Mouse (Mus musculus) lung, embryonic 14.5 days (tissue): ENCODE measurements around the gene Zc2hc1b. TPM values are rescaled to one million over a fixed set of nuclear protein-coding genes. Genes with fewer than 3 reads are reported as not detected.
A peak's percentile ranks its signal among the peaks of the same experiment; 100 is the strongest.
"Not testable (repeated sequence)": the region's sequence is repeated elsewhere in the genome, so short reads cannot be mapped to it uniquely, and the experiment has no call there.

Experiments
- ATAC-seq: fragments of 200-750 bp; cut with Nextera tagmentation; 2 replicates; pipeline ENCODE4 v1.8.0; 2017; ENCODE audit warnings: mild to moderate bottlenecking, moderate TSS enrichment, moderate library complexity; ENCODE audit not compliant: insufficient read depth
- DNase-seq: peaks from one replicate; pipeline ENCODE4 v3.0.0-alpha.2; 2015
- H3K27ac ChIP-seq: fragments of 300-500 bp; sonication (generic); 2 replicates; pipeline ENCODE4 v1.5.1; 2014; ENCODE audit warnings: low read depth, mild to moderate bottlenecking, moderate library complexity
- H3K27me3 ChIP-seq: fragments of 300-500 bp; sonication (generic); 2 replicates; pipeline ENCODE4 v1.6.1; 2014; ENCODE audit warnings: low read length, control low read depth; ENCODE audit not compliant: insufficient read depth
- H3K36me3 ChIP-seq: fragments of 300-500 bp; sonication (generic); 2 replicates; pipeline ENCODE4 v1.6.1; 2014; ENCODE audit warnings: control low read depth; ENCODE audit not compliant: insufficient read depth
- H3K4me1 ChIP-seq: fragments of 300-500 bp; sonication (generic); 2 replicates; pipeline ENCODE4 v1.6.1; 2014; ENCODE audit warnings: antibody characterized with exemption, control low read depth; ENCODE audit not compliant: insufficient read depth
- H3K4me2 ChIP-seq: fragments of 300-500 bp; sonication (generic); 2 replicates; pipeline ENCODE4 v1.6.1; 2014; ENCODE audit warnings: mild to moderate bottlenecking
- H3K4me3 ChIP-seq: fragments of 300-500 bp; sonication (generic); 2 replicates; pipeline ENCODE4 v1.5.1; 2014; ENCODE audit warnings: low read depth, low read length
- H3K9ac ChIP-seq: fragments of 300-500 bp; sonication (generic); 2 replicates; pipeline ENCODE4 v1.6.1; 2014
- H3K9me3 ChIP-seq: fragments of 300-500 bp; sonication (generic); 2 replicates; pipeline ENCODE4 v1.6.1; 2016; ENCODE audit warnings: low read depth, low read length, control low read depth
- CTCF ChIP-seq: IDR thresholded peaks from 2 replicates; pipeline ENCODE4 v1.5.1; 2016; ENCODE audit warnings: antibody characterized with exemption, low read depth
- whole genome bisulfite sequencing: fragments of 180-500 bp; shearing (Covaris S2); extraction: QIAGEN DNeasy Blood & Tissue Kit; methylation state at CpG from one replicate; pipeline ENCODE4 v1.1.7; 2014; 5-methylcytosine and 5-hydroxymethylcytosine counted together
- polyA plus RNA-seq: library from polyadenylated mRNA; unstranded; fragments of >200 nt; fragmentation: Nextera tagmentation; extraction: Ambion mirVana; gene quantifications from 2 replicates; pipeline ENCODE4 v1.2.1, GENCODE M21; 2014

The Zc2hc1b gene
- polyA plus RNA-seq, 1 experiment from 2014 or later = not detected

GRCm38 (mm10) chr10:13209930-13210637, 32.3 kb upstream of the Zc2hc1b start:
- Histone ChIP-seq H3K4me2 (no peak overlapping the region), H3K27me3 (no peaks in the 10 kb centered on the region), H3K4me1 (peaks cover 29% of the 10 kb centered on the region), H3K27ac (peak overlapping the region; percentile 69), H3K36me3 (0 out of 2 replicates have a peak, but pooled peaks cover 4% of the 10 kb centered on the region), H3K9me3 (no peaks in the 10 kb centered on the region), H3K9ac (no peak overlapping the region), H3K4me3 (no peak overlapping the region)
- no peak for TF ChIP-seq CTCF
- ATAC-seq (peak; percentile 91), DNase-seq (peak; percentile 83)
- WGBS = 15% methylated on average over 8 of the region's 8 CpGs

GRCm38 (mm10) chr10:13209506-13209905, 31.7 kb upstream of the Zc2hc1b start:
- H3K27ac ChIP-seq = peak overlapping the region; percentile 61; the same call in 1 of the 2 replicates

GRCm38 (mm10) chr10:13209061-13209460, 31.2 kb upstream of the Zc2hc1b start:
- Histone ChIP-seq H3K9ac (no peak overlapping the region), H3K9me3 (no peaks in the 10 kb centered on the region), H3K4me2 (no peak overlapping the region), H3K36me3 (0 out of 2 replicates have a peak, but pooled peaks cover 1% of the 10 kb centered on the region), H3K27me3 (no peaks in the 10 kb centered on the region), H3K4me3 (no peak overlapping the region), H3K4me1 (peaks cover 25% of the 10 kb centered on the region), H3K27ac (peak overlapping the region; percentile 61; the same call in 1 of the 2 replicates)
- ATAC-seq (no peak), DNase-seq (no peak)
- 73% methylated on average over 4 of the region's 4 CpGs for WGBS
- TF ChIP-seq CTCF = no peak

More at GRCm38 (mm10) chr10:13209506-13209905, 31.7 kb upstream of the Zc2hc1b start:
- Histone ChIP-seq H3K9me3 (no peaks in the 10 kb centered on the region), H3K9ac (no peak overlapping the region), H3K4me3 (no peak overlapping the region), H3K4me1 (peaks cover 29% of the 10 kb centered on the region), H3K4me2 (no peak overlapping the region), H3K36me3 (0 out of 2 replicates have a peak, but pooled peaks cover 4% of the 10 kb centered on the region), H3K27me3 (no peaks in the 10 kb centered on the region)
- no peak for TF ChIP-seq CTCF
- 41% methylated on average over 3 of the region's 3 CpGs for WGBS
- no peak for ATAC-seq
- DNase-seq = peak; percentile 51

GRCm38 (mm10) chr10:13201741-13202293, 24.0 kb upstream of the Zc2hc1b start:
- 80% methylated on average over 6 of the region's 6 CpGs for WGBS
- no peak overlapping the region for H3K4me3 ChIP-seq
- H3K9ac ChIP-seq = no peak overlapping the region
- DNase-seq (no peak), ATAC-seq (no peak)
- no peaks in the 10 kb centered on the region for H3K27me3 ChIP-seq
- no peaks in the 10 kb centered on the region for H3K36me3 ChIP-seq
- H3K27ac ChIP-seq = no peak overlapping the region
- H3K4me1 ChIP-seq = no peaks in the 10 kb centered on the region
- TF ChIP-seq CTCF = no peak
- no peaks in the 10 kb centered on the region for H3K9me3 ChIP-seq
- no peak overlapping the region for H3K4me2 ChIP-seq

GRCm38 (mm10) chr10:13200862-13201261, 23.0 kb upstream of the Zc2hc1b start:
- ATAC-seq (no peak), DNase-seq (no peak)
- Histone ChIP-seq H3K27ac (no peak overlapping the region), H3K9me3 (no peaks in the 10 kb centered on the region), H3K4me1 (no peaks in the 10 kb centered on the region), H3K4me2 (no peak overlapping the region), H3K4me3 (no peak overlapping the region), H3K36me3 (no peaks in the 10 kb centered on the region), H3K27me3 (no peaks in the 10 kb centered on the region), H3K9ac (no peak overlapping the region)
- no peak for TF ChIP-seq CTCF
- WGBS = 91% methylated on average over 3 of the region's 3 CpGs

GRCm38 (mm10) chr10:13199234-13199633, 21.4 kb upstream of the Zc2hc1b start:
- H3K4me1 ChIP-seq = no peaks in the 10 kb centered on the region
- DNase-seq (no peak), ATAC-seq (no peak)
- WGBS = 84% methylated on average over 1 of the region's 1 CpGs
- H3K4me3 ChIP-seq = no peak overlapping the region
- H3K27me3 ChIP-seq = no peaks in the 10 kb centered on the region
- H3K36me3 ChIP-seq = no peaks in the 10 kb centered on the region
- H3K9ac ChIP-seq = no peak overlapping the region
- H3K4me2 ChIP-seq = no peak overlapping the region
- no peak for TF ChIP-seq CTCF
- H3K27ac ChIP-seq = no peak overlapping the region
- no peaks in the 10 kb centered on the region for H3K9me3 ChIP-seq

- 66% methylated on average over 8 of the region's 8 CpGs for WGBS
- Histone ChIP-seq H3K4me3 (no peak overlapping the region), H3K27ac (no peak overlapping the region), H3K27me3 (no peaks in the 10 kb centered on the region), H3K9me3 (no peaks in the 10 kb centered on the region), H3K36me3 (no peaks in the 10 kb centered on the region), H3K4me2 (no peak overlapping the region), H3K9ac (no peak overlapping the region), H3K4me1 (peaks cover 4% of the 10 kb centered on the region; the same call in 1 of the 2 replicates)
- TF ChIP-seq CTCF = no peak
- ATAC-seq (no peak), DNase-seq (no peak)
Measured at GRCm38 (mm10) chr10:13196872-13197507, 19.2 kb upstream of the Zc2hc1b start.

- ATAC-seq, H3K4me1 ChIP-seq: not testable (repeated sequence)
- WGBS = 87% methylated on average over 7 of the region's 7 CpGs
Measured at GRCm38 (mm10) chr10:13193496-13193895, 15.7 kb upstream of the Zc2hc1b start.

More at GRCm38 (mm10) chr10:13193496-13193895, 15.7 kb upstream of the Zc2hc1b start:
- peak overlapping the region; percentile 77; the same call in 1 of the 2 replicates for H3K4me3 ChIP-seq
- H3K27ac ChIP-seq, DNase-seq, H3K9ac ChIP-seq, H3K27me3 ChIP-seq, H3K9me3 ChIP-seq: not testable (repeated sequence)
- peak overlapping the region; percentile 78 for H3K4me2 ChIP-seq
- H3K36me3 ChIP-seq = peaks cover 20% of the 10 kb centered on the region
